Mouse (Mus musculus): ENCODE measurements around the gene Gpt2.

- no peak for TF ChIP-seq CTCF (IDR thresholded peaks at IDR 0.05; ENCODE audit: borderline replicate concordance, extremely low read depth, insufficient read depth, insufficient read length)
- no peak for TF ChIP-seq POLR2A (IDR thresholded peaks at IDR 0.05; ENCODE audit: borderline replicate concordance, extremely low read depth, insufficient read depth, insufficient read length, poor library complexity, severe bottlenecking)
Measured at GRCm38 (mm10) chr8:85473246-85473645, 19.1 kb upstream of the Gpt2 start.

Measured in brain, embryonic 14.5 days (tissue).